Mouse (Mus musculus): ENCODE data around the gene Pdxk. TPM values are rescaled to one million over a fixed set of nuclear protein-coding genes. Genes with fewer than 3 reads are reported as not detected.
A peak's percentile ranks its signal among the peaks of the same experiment; 100 is the strongest.

Pdxk gene
- polyA plus RNA-seq, 1 experiment from 2014 or later, result 8.0 TPM

- 92% methylated on average over 5 of the region's 5 CpGs for WGBS
- no peak overlapping the region for H3K27ac ChIP-seq (ENCODE audit: low read depth, low read length)
- ATAC-seq (replicated peaks; ENCODE audit: low FRiP score) (no peak), DNase-seq (ENCODE audit: low spot score) (no peak)
- no peak overlapping the region for H3K4me2 ChIP-seq (ENCODE audit: low read depth, low read length, severe bottlenecking)
- H3K9me3 ChIP-seq (ENCODE audit: control insufficient read depth, low read length), result no peaks in the 10 kb centered on the region
- H3K4me1 ChIP-seq (replicated peaks; ENCODE audit: control insufficient read depth, insufficient read depth, low read length), result no peaks in the 10 kb centered on the region
- no peak overlapping the region for H3K4me3 ChIP-seq (ENCODE audit: low read depth, low read length)
- H3K36me3 ChIP-seq (ENCODE audit: control insufficient read depth, insufficient read depth, low read length), result no peaks in the 10 kb centered on the region
- no peaks in the 10 kb centered on the region for H3K27me3 ChIP-seq (ENCODE audit: control insufficient read depth, insufficient read depth, low read length)
- H3K9ac ChIP-seq (ENCODE audit: low read length), result no peak overlapping the region
These were observed 14.0 kb downstream of the Pdxk start for GRCm38 (mm10) chr10:78450761-78451160.

GRCm38 (mm10) chr10:78447396-78447795 is 17.4 kb downstream of the Pdxk start:
- Histone ChIP-seq H3K36me3 (ENCODE audit: control insufficient read depth, insufficient read depth, low read length) (no peaks in the 10 kb centered on the region), H3K4me3 (ENCODE audit: low read depth, low read length) (no peak overlapping the region), H3K27me3 (ENCODE audit: control insufficient read depth, insufficient read depth, low read length) (no peaks in the 10 kb centered on the region), H3K9ac (ENCODE audit: low read length) (no peak overlapping the region), H3K4me2 (ENCODE audit: low read depth, low read length, severe bottlenecking) (no peak overlapping the region), H3K27ac (ENCODE audit: low read depth, low read length) (no peak overlapping the region), H3K9me3 (ENCODE audit: control insufficient read depth, low read length) (no peaks in the 10 kb centered on the region), H3K4me1 (replicated peaks; ENCODE audit: control insufficient read depth, insufficient read depth, low read length) (no peaks in the 10 kb centered on the region)
- no peak for ATAC-seq (replicated peaks; ENCODE audit: low FRiP score)
- DNase-seq (ENCODE audit: low spot score), result no peak
- 86% methylated on average over 3 of the region's 3 CpGs for WGBS

- no peaks in the 10 kb centered on the region for H3K4me1 ChIP-seq (replicated peaks; ENCODE audit: control insufficient read depth, insufficient read depth, low read length)
- H3K27me3 ChIP-seq (ENCODE audit: control insufficient read depth, insufficient read depth, low read length), result no peaks in the 10 kb centered on the region
- no peak overlapping the region for H3K4me2 ChIP-seq (ENCODE audit: low read depth, low read length, severe bottlenecking)
- no peak overlapping the region for H3K9ac ChIP-seq (ENCODE audit: low read length)
- 90% methylated on average over 3 of the region's 3 CpGs for WGBS
- H3K4me3 ChIP-seq (ENCODE audit: low read depth, low read length), result no peak overlapping the region
- H3K9me3 ChIP-seq (ENCODE audit: control insufficient read depth, low read length), result no peaks in the 10 kb centered on the region
- ATAC-seq (replicated peaks; ENCODE audit: low FRiP score) (no peak), DNase-seq (ENCODE audit: low spot score) (no peak)
- H3K27ac ChIP-seq (ENCODE audit: low read depth, low read length), result no peak overlapping the region
- no peaks in the 10 kb centered on the region for H3K36me3 ChIP-seq (ENCODE audit: control insufficient read depth, insufficient read depth, low read length)
These were observed 18.6 kb downstream of the Pdxk start for GRCm38 (mm10) chr10:78446195-78446594.

- H3K36me3 ChIP-seq (ENCODE audit: control insufficient read depth, insufficient read depth, low read length), result no peaks in the 10 kb centered on the region
- H3K27ac ChIP-seq (ENCODE audit: low read depth, low read length), result no peak overlapping the region
- no peak overlapping the region for H3K4me2 ChIP-seq (ENCODE audit: low read depth, low read length, severe bottlenecking)
- no peaks in the 10 kb centered on the region for H3K9me3 ChIP-seq (ENCODE audit: control insufficient read depth, low read length)
- H3K27me3 ChIP-seq (ENCODE audit: control insufficient read depth, insufficient read depth, low read length), result no peaks in the 10 kb centered on the region
- H3K4me3 ChIP-seq (ENCODE audit: low read depth, low read length), result no peak overlapping the region
- no peak overlapping the region for H3K9ac ChIP-seq (ENCODE audit: low read length)
- no peaks in the 10 kb centered on the region for H3K4me1 ChIP-seq (replicated peaks; ENCODE audit: control insufficient read depth, insufficient read depth, low read length)
- 96% methylated on average over 3 of the region's 3 CpGs for WGBS
- DNase-seq (ENCODE audit: low spot score), result no peak
- no peak for ATAC-seq (replicated peaks; ENCODE audit: low FRiP score)
These were observed 22.5 kb downstream of the Pdxk start for GRCm38 (mm10) chr10:78442292-78442691.

- H3K9ac ChIP-seq (ENCODE audit: low read length), result no peak overlapping the region
- no peaks in the 10 kb centered on the region for H3K36me3 ChIP-seq (ENCODE audit: control insufficient read depth, insufficient read depth, low read length)
- no peak overlapping the region for H3K4me2 ChIP-seq (ENCODE audit: low read depth, low read length, severe bottlenecking)
- 84% methylated on average over 5 of the region's 5 CpGs for WGBS
- H3K4me3 ChIP-seq (ENCODE audit: low read depth, low read length), result no peak overlapping the region
- no peak for ATAC-seq (replicated peaks; ENCODE audit: low FRiP score)
- DNase-seq (ENCODE audit: low spot score), result no peak
- no peaks in the 10 kb centered on the region for H3K9me3 ChIP-seq (ENCODE audit: control insufficient read depth, low read length)
- no peaks in the 10 kb centered on the region for H3K27me3 ChIP-seq (ENCODE audit: control insufficient read depth, insufficient read depth, low read length)
- no peaks in the 10 kb centered on the region for H3K4me1 ChIP-seq (replicated peaks; ENCODE audit: control insufficient read depth, insufficient read depth, low read length)
- no peak overlapping the region for H3K27ac ChIP-seq (ENCODE audit: low read depth, low read length)
These were observed 23.2 kb downstream of the Pdxk start for GRCm38 (mm10) chr10:78441606-78442005.

- Histone ChIP-seq H3K36me3 (ENCODE audit: control insufficient read depth, insufficient read depth, low read length) (no peaks in the 10 kb centered on the region), H3K4me1 (replicated peaks; ENCODE audit: control insufficient read depth, insufficient read depth, low read length) (no peaks in the 10 kb centered on the region), H3K4me2 (ENCODE audit: low read depth, low read length, severe bottlenecking) (no peak overlapping the region), H3K27ac (ENCODE audit: low read depth, low read length) (no peak overlapping the region), H3K9me3 (ENCODE audit: control insufficient read depth, low read length) (no peaks in the 10 kb centered on the region), H3K9ac (ENCODE audit: low read length) (no peak overlapping the region), H3K27me3 (ENCODE audit: control insufficient read depth, insufficient read depth, low read length) (no peaks in the 10 kb centered on the region), H3K4me3 (ENCODE audit: low read depth, low read length) (no peak overlapping the region)
- ATAC-seq (replicated peaks; ENCODE audit: low FRiP score) (no peak), DNase-seq (ENCODE audit: low spot score) (peak; percentile 69)
- WGBS, result 69% methylated on average over 9 of the region's 9 CpGs
These were observed 24.0 kb downstream of the Pdxk start for GRCm38 (mm10) chr10:78440812-78441211.

GRCm38 (mm10) chr10:78439990-78440389 is 24.8 kb downstream of the Pdxk start:
- Histone ChIP-seq H3K4me3 (ENCODE audit: low read depth, low read length) (no peak overlapping the region), H3K4me1 (replicated peaks; ENCODE audit: control insufficient read depth, insufficient read depth, low read length) (no peaks in the 10 kb centered on the region), H3K4me2 (ENCODE audit: low read depth, low read length, severe bottlenecking) (no peak overlapping the region), H3K36me3 (ENCODE audit: control insufficient read depth, insufficient read depth, low read length) (no peaks in the 10 kb centered on the region), H3K9ac (ENCODE audit: low read length) (no peak overlapping the region), H3K27ac (ENCODE audit: low read depth, low read length) (no peak overlapping the region), H3K27me3 (ENCODE audit: control insufficient read depth, insufficient read depth, low read length) (no peaks in the 10 kb centered on the region), H3K9me3 (ENCODE audit: control insufficient read depth, low read length) (no peaks in the 10 kb centered on the region)
- ATAC-seq (replicated peaks; ENCODE audit: low FRiP score) (no peak), DNase-seq (ENCODE audit: low spot score) (no peak)
- WGBS, result 89% methylated on average over 7 of the region's 7 CpGs

- DNase-seq (ENCODE audit: low spot score), result peak; percentile 63
- H3K27me3 ChIP-seq (ENCODE audit: control insufficient read depth, insufficient read depth, low read length), result no peaks in the 10 kb centered on the region
- H3K9ac ChIP-seq (ENCODE audit: low read length), result no peak overlapping the region
- H3K9me3 ChIP-seq (ENCODE audit: control insufficient read depth, low read length), result no peaks in the 10 kb centered on the region
- H3K4me2 ChIP-seq (ENCODE audit: low read depth, low read length, severe bottlenecking), result no peak overlapping the region
- no peaks in the 10 kb centered on the region for H3K4me1 ChIP-seq (replicated peaks; ENCODE audit: control insufficient read depth, insufficient read depth, low read length)
- H3K4me3 ChIP-seq (ENCODE audit: low read depth, low read length), result no peak overlapping the region
- H3K27ac ChIP-seq (ENCODE audit: low read depth, low read length), result no peak overlapping the region
- no peaks in the 10 kb centered on the region for H3K36me3 ChIP-seq (ENCODE audit: control insufficient read depth, insufficient read depth, low read length)
- ATAC-seq (replicated peaks; ENCODE audit: low FRiP score), result no peak; the same call in 1 of the 2 replicates
- 59% methylated on average over 5 of the region's 5 CpGs for WGBS
These were observed 25.2 kb downstream of the Pdxk start for GRCm38 (mm10) chr10:78439550-78439949.

- H3K27ac ChIP-seq (ENCODE audit: low read depth, low read length), result no peak overlapping the region
- WGBS, result 12% methylated on average over 5 of the region's 5 CpGs
These were observed 26.7 kb downstream of the Pdxk start for GRCm38 (mm10) chr10:78438094-78438493.

More at GRCm38 (mm10) chr10:78438094-78438493, 26.7 kb downstream of the Pdxk start:
- ATAC-seq (replicated peaks; ENCODE audit: low FRiP score) (no peak), DNase-seq (ENCODE audit: low spot score) (peak; percentile 86)
- no peaks in the 10 kb centered on the region for H3K4me1 ChIP-seq (replicated peaks; ENCODE audit: control insufficient read depth, insufficient read depth, low read length)
- H3K9me3 ChIP-seq (ENCODE audit: control insufficient read depth, low read length), result no peaks in the 10 kb centered on the region
- H3K36me3 ChIP-seq (ENCODE audit: control insufficient read depth, insufficient read depth, low read length), result no peaks in the 10 kb centered on the region
- H3K4me2 ChIP-seq (ENCODE audit: low read depth, low read length, severe bottlenecking), result no peak overlapping the region
- H3K27me3 ChIP-seq (ENCODE audit: control insufficient read depth, insufficient read depth, low read length), result no peaks in the 10 kb centered on the region
- H3K4me3 ChIP-seq (ENCODE audit: low read depth, low read length), result no peak overlapping the region
- H3K9ac ChIP-seq (ENCODE audit: low read length), result no peak overlapping the region

Data from forebrain, embryonic 11.5 days (tissue).